Mouse (Mus musculus) erythroblast, embryonic 14.5 days (primary cell): Measurements from ENCODE around the gene Klk1b9. TPM values are rescaled to one million over a fixed set of nuclear protein-coding genes. Genes with fewer than 3 reads are reported as not detected.
"Not testable (repeated sequence)": the region's sequence is repeated elsewhere in the genome, so short reads cannot be mapped to it uniquely, and the experiment has no call there.

ENCODE experiments used
- H3K27me3 ChIP-seq: 2 replicates; pipeline ENCODE4 v1.6.1; 2012; ENCODE audit warnings: inconsistent platforms; ENCODE audit not compliant: control insufficient read depth
- H3K36me3 ChIP-seq: 2 replicates; pipeline ENCODE4 v1.6.1; 2012; ENCODE audit warnings: mild to moderate bottlenecking, inconsistent platforms; ENCODE audit not compliant: control insufficient read depth
- H3K4me1 ChIP-seq: 2 replicates; pipeline ENCODE4 v1.6.1; 2012; ENCODE audit warnings: inconsistent platforms; ENCODE audit not compliant: control insufficient read depth
- H3K4me3 ChIP-seq: replicated peaks from 2 replicates; pipeline ENCODE3; 2012; ENCODE audit warnings: moderate library complexity, mild to moderate bottlenecking, inconsistent platforms
- H3K9me3 ChIP-seq: 2 replicates; pipeline ENCODE4 v1.6.1; 2012; ENCODE audit warnings: low read length, inconsistent platforms, mixed read lengths; ENCODE audit not compliant: control insufficient read depth
- GATA1 ChIP-seq: IDR thresholded peaks from 2 replicates; pipeline ENCODE4 v1.6.1; 2012; ENCODE audit warnings: low read length, inconsistent platforms, mixed read lengths
- TAL1 ChIP-seq: IDR thresholded peaks from 3 replicates; pipeline ENCODE4 v1.6.1; 2012; ENCODE audit warnings: low read length, inconsistent platforms, mixed read lengths
- polyA plus RNA-seq: library from polyadenylated mRNA; stranded (reverse); fragments of >175 nt; gene quantifications from 2 replicates; pipeline ENCODE4 v1.2.3, GENCODE M21; 2012

Klk1b9 gene
- polyA plus RNA-seq = not detected in 2 replicates

GRCm38 (mm10) chr7:43975761-43976160 lies at the start of gene Klk1b9:
Gene Klk1b9 (plus strand): TSS chr7:43976061.
- not testable (repeated sequence) for H3K27me3 ChIP-seq, H3K9me3 ChIP-seq, H3K4me3 ChIP-seq, H3K4me1 ChIP-seq, H3K36me3 ChIP-seq

DNA sequence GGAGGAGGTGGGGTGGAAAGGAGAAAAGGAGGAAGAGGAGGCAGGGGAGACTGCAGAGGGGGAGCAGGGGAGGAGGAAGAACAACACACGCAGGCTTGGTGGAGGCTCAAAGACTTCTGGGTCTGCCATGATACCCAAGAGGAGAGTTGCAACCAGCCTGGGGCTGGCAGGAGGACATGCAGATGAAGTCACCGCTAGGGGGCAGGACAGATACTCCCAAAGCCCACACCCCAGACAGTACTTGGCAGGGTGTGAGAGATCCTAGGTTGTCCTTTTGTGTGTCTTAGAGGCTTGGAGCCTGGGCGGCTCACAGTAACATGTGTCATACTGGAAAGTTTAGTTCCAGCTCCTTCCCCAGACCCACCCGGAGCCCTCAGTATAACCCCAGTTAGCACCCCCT lies 47.3 kb upstream of the Klk1b9 start:
- Histone ChIP-seq H3K36me3 (no peaks in the 10 kb centered on the region), H3K9me3 (no peaks in the 10 kb centered on the region), H3K4me1 (no peaks in the 10 kb centered on the region), H3K27me3 (no peaks in the 10 kb centered on the region), H3K4me3 (no peak overlapping the region)
- TF ChIP-seq TAL1 = no peak
- no peak for TF ChIP-seq GATA1

DNA sequence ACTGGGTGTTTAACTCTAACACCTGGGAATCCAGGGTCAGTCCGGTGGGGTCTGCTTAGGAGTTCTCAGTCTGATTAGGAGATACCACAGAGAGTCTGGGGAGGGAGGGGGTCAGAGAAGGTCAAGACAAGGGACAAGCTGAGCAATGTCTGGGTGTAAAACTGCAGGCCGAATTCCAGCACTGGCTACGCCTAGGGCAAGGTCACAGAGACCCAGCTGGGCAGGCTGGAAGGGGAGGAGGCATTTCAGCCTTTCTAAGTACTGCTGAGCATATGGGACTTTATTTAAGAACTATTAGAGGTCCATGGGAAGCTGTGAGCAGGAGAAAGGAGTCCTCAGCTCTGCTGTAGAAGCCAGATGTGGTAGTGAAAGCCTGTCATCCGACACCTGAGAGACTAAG lies 43.5 kb upstream of the Klk1b9 start:
- H3K4me1 ChIP-seq = no peaks in the 10 kb centered on the region
- no peak for TF ChIP-seq TAL1
- TF ChIP-seq GATA1 = no peak
- no peaks in the 10 kb centered on the region for H3K9me3 ChIP-seq
- no peak overlapping the region for H3K4me3 ChIP-seq
- no peaks in the 10 kb centered on the region for H3K27me3 ChIP-seq
- no peaks in the 10 kb centered on the region for H3K36me3 ChIP-seq

- no peak within 1 kb of the TSS for H3K4me3 ChIP-seq
- no peaks in the 10 kb centered on the region for H3K36me3 ChIP-seq
- no peaks in the 10 kb centered on the region for H3K4me1 ChIP-seq
- H3K27me3 ChIP-seq = no peaks in the 10 kb centered on the region
- H3K9me3 ChIP-seq = 0 out of 2 replicates have a peak, but pooled peaks cover 3% of the 10 kb centered on the region
- TF ChIP-seq GATA1 (no peak), TAL1 (no peak)
Measured at GRCm38 (mm10) chr7:43933440-43933839, 42.4 kb upstream of the Klk1b9 start, which contains the start of gene Klk15. Gene Klk15 (plus strand): TSS chr7:43933740.

- TF ChIP-seq TAL1 (no peak), GATA1 (no peak)
- Histone ChIP-seq H3K27me3 (no peaks in the 10 kb centered on the region), H3K9me3 (0 out of 2 replicates have a peak, but pooled peaks cover 3% of the 10 kb centered on the region), H3K4me3 (no peak overlapping the region), H3K4me1 (no peaks in the 10 kb centered on the region), H3K36me3 (no peaks in the 10 kb centered on the region)
Measured at GRCm38 (mm10) chr7:43934747-43935146, 41.1 kb upstream of the Klk1b9 start.

DNA sequence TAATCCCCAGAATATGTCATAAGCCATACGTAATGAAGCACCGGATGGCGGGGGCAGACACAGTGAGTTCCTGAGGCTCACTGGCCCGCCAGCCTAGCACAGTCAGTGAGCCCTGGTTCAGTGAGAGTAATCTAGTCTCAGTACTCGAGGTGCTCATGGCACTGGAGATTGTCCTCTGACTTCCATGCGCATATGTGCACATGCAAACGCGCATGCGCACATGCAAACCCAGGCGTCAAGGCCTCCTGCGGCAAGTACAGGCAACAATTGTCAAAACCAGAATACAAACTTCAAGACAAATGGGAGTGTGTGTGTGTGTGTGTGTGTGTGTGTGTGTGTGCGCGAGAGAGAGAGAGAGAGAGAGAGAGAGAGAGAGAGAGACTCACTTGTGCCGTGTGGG lies 39.3 kb upstream of the Klk1b9 start:
- no peaks in the 10 kb centered on the region for H3K36me3 ChIP-seq
- H3K4me1 ChIP-seq = no peaks in the 10 kb centered on the region
- H3K4me3 ChIP-seq = no peak overlapping the region
- no peak for TF ChIP-seq TAL1
- TF ChIP-seq GATA1 = no peak
- H3K27me3 ChIP-seq = no peaks in the 10 kb centered on the region
- H3K9me3 ChIP-seq = 0 out of 2 replicates have a peak, but pooled peaks cover 3% of the 10 kb centered on the region

- H3K36me3 ChIP-seq, H3K4me1 ChIP-seq, H3K27me3 ChIP-seq, H3K9me3 ChIP-seq, H3K4me3 ChIP-seq: not testable (repeated sequence)
Measured at GRCm38 (mm10) chr7:43942293-43942692, 33.6 kb upstream of the Klk1b9 start.

- H3K4me1 ChIP-seq = no peaks in the 10 kb centered on the region
- TF ChIP-seq TAL1 (no peak), GATA1 (no peak)
- no peaks in the 10 kb centered on the region for H3K27me3 ChIP-seq
- no peaks in the 10 kb centered on the region for H3K9me3 ChIP-seq
- H3K36me3 ChIP-seq = no peaks in the 10 kb centered on the region
- no peak overlapping the region for H3K4me3 ChIP-seq
Measured at GRCm38 (mm10) chr7:43944727-43945264, 31.1 kb upstream of the Klk1b9 start.

DNA sequence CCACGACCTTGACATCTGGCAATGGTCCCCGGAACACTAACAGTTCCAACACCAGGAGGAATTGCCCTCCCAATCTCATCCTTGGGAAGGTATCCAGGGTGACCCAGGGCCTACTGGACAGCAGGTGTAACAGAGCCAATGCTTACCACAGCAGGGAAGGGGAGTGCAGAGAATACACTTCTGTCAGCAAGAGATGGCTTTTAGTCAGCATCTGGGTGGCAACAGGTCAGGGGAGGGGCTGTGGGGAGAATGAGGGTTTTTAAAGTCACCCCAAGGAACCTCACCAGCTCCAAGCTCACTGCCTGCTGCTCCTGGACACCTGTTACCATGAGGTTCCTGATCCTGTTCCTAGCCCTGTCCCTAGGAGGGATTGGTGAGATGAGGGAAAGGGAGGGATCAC lies 25.5 kb upstream of the Klk1b9 start, which contains the start of gene Klk1b8:
TSS of gene Klk1b8 (plus strand) at position 301 of the 400 bp plus-strand sequence.
- Histone ChIP-seq H3K4me3 (no peak within 1 kb of the TSS), H3K4me1 (no peaks in the 10 kb centered on the region), H3K9me3 (no peaks in the 10 kb centered on the region), H3K27me3 (no peaks in the 10 kb centered on the region), H3K36me3 (no peaks in the 10 kb centered on the region)
- TF ChIP-seq TAL1 = no peak
- TF ChIP-seq GATA1 = no peak

- Histone ChIP-seq H3K4me1 (no peaks in the 10 kb centered on the region), H3K27me3 (no peaks in the 10 kb centered on the region), H3K36me3 (no peaks in the 10 kb centered on the region), H3K9me3 (no peaks in the 10 kb centered on the region), H3K4me3 (no peak overlapping the region)
- TF ChIP-seq GATA1 (no peak), TAL1 (no peak)
Measured at GRCm38 (mm10) chr7:43952703-43953102, 23.2 kb upstream of the Klk1b9 start.

DNA sequence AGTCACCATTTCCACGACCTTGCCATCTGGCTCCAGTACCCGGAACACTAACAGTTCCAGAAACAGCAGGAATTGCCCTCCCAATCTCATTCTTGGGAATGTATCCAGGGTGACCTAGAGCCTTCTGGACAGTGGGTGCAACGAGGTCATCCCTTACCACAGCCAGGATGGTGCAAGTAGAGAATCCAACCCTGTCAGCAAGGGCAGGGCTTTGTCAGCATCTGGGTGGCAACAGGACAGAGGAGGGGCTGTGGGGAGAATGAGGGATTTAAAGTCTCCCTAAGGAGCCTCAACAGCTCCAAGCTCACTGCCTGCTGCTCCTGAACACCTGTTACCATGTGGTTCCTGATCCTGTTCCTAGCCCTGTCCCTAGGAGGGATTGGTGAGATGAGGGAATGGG lies 9.4 kb upstream of the Klk1b9 start, which contains the start of gene Klk1b1:
TSS of gene Klk1b1 (plus strand) at position 301 of the 400 bp plus-strand sequence.
- Histone ChIP-seq H3K27me3 (no peaks in the 10 kb centered on the region), H3K4me3 (no peak within 1 kb of the TSS), H3K9me3 (no peaks in the 10 kb centered on the region), H3K36me3 (no peaks in the 10 kb centered on the region), H3K4me1 (no peaks in the 10 kb centered on the region)
- TF ChIP-seq TAL1 (no peak), GATA1 (no peak)
